8 mouse cellular contexts compared by ENCODE assay signal in genomic region chr15:81272305-81273053, GRCm38 (mm10). TPM values are rescaled to one million over a fixed set of nuclear protein-coding genes. Genes with fewer than 3 reads are reported as not detected.
A peak's percentile ranks its signal among the peaks of the same experiment; 100 is the strongest.
DNase-seq lines count a peak whose midpoint lies in the region; ATAC-seq and TF ChIP-seq lines count a peak whose summit lies in the region.

No protein-coding gene starts in this region.

- peak overlapping the region; percentile 32 for H3K27ac ChIP-seq in layer of hippocampus, adult 2 months
- H3K27ac ChIP-seq in hindbrain, embryonic 16.5 days (ENCODE audit: low read depth, low read length) = peak overlapping the region; percentile 66
- peak overlapping the region; percentile 84 for H3K27ac ChIP-seq in lung, embryonic 14.5 days (ENCODE audit: low read depth)

- no peak for TF ChIP-seq CTCF in layer of hippocampus, adult 2 months (conservative IDR thresholded peaks at IDR 0.05)
- no peak for TF ChIP-seq CTCF in lung, embryonic 14.5 days (IDR thresholded peaks at IDR 0.05; ENCODE audit: low read depth)

- peak in 1 of 2 experiments; percentile 20 for DNase-seq in layer of hippocampus, adult 2 months (ENCODE audit: low spot score in 2 of 2)
- DNase-seq in layer of hippocampus, postnatal 14 days (ENCODE audit: low spot score in 2 of 2) = no peak
- peak; percentile 80 for DNase-seq in cerebellum, adult 11-12 months
- DNase-seq in gastrocnemius, postnatal 10 days = peak; percentile 64
- peak; percentile 83 for DNase-seq in lung, embryonic 14.5 days
- peak; percentile 53 to 68 for DNase-seq in right cerebral cortex, postnatal 10 days (ENCODE audit: low spot score in 2 of 2)
- DNase-seq in testis, postnatal 10 days (ENCODE audit: low spot score) = no peak

- H3K36me3 ChIP-seq in hindbrain, embryonic 16.5 days (ENCODE audit: control insufficient read depth, insufficient read depth, low read length) = no peaks in the 10 kb centered on the region
- no peaks in the 10 kb centered on the region for H3K36me3 ChIP-seq in lung, embryonic 14.5 days (ENCODE audit: insufficient read depth)

- peak; percentile 91 for ATAC-seq in hindbrain, embryonic 16.5 days
- peak; percentile 82 for ATAC-seq in lung, embryonic 14.5 days (ENCODE audit: insufficient read depth)

- no peaks in the 10 kb centered on the region for H3K27me3 ChIP-seq in hindbrain, embryonic 16.5 days (replicated peaks; ENCODE audit: control insufficient read depth, insufficient read depth, low read length)
- no peaks in the 10 kb centered on the region for H3K27me3 ChIP-seq in lung, embryonic 14.5 days (ENCODE audit: insufficient read depth, low read length)

- H3K4me2 ChIP-seq in hindbrain, embryonic 16.5 days (ENCODE audit: low read length) = peak overlapping the region; percentile 33
- peak overlapping the region; percentile 41 for H3K4me2 ChIP-seq in lung, embryonic 14.5 days

- H3K9me3 ChIP-seq in hindbrain, embryonic 16.5 days (ENCODE audit: control insufficient read depth, low read length) = no peaks in the 10 kb centered on the region
- no peaks in the 10 kb centered on the region for H3K9me3 ChIP-seq in lung, embryonic 14.5 days (ENCODE audit: low read depth, low read length)

- no peak overlapping the region for H3K4me3 ChIP-seq in layer of hippocampus, adult 2 months
- no peak overlapping the region for H3K4me3 ChIP-seq in hindbrain, embryonic 16.5 days (ENCODE audit: low read length)
- H3K4me3 ChIP-seq in lung, embryonic 14.5 days (ENCODE audit: low read depth, low read length) = no peak overlapping the region

- peak overlapping the region; percentile 49 for H3K9ac ChIP-seq in hindbrain, embryonic 16.5 days (ENCODE audit: low read depth, low read length)
- H3K9ac ChIP-seq in lung, embryonic 14.5 days = no peak overlapping the region

- 12% methylated on average over 13 of the region's 13 CpGs for WGBS in hindbrain, embryonic 16.5 days
- WGBS in lung, embryonic 14.5 days = 7% methylated on average over 13 of the region's 13 CpGs

- H3K4me1 ChIP-seq in hindbrain, embryonic 16.5 days (ENCODE audit: control insufficient read depth, insufficient read depth, low read depth, low read length) = peaks cover 10% of the 10 kb centered on the region
- peaks cover 13% of the 10 kb centered on the region; the same call in 1 of the 2 replicates for H3K4me1 ChIP-seq in lung, embryonic 14.5 days (ENCODE audit: insufficient read depth)

RNA-seq across cellular contexts. Expression of gene Mchr1, which starts 37.2 kb away (rescaled TPM):
- total RNA-seq in layer of hippocampus, adult 2 months (2021) = 10 to 100 TPM; 24.6 to 24.9 TPM
- total RNA-seq in layer of hippocampus, postnatal 14 days (2021) = 10 to 100 TPM; 21.7 to 22.2 TPM
- total RNA-seq in gastrocnemius, postnatal 10 days (2021) = 1 to 10 TPM; 1.9 TPM
- 6.3 and 7.9 TPM in 2 replicates for polyA plus RNA-seq in hindbrain, embryonic 16.5 days (2015; fragmentation: Nextera tagmentation; extraction: Ambion mirVana)
- polyA plus RNA-seq in lung, embryonic 14.5 days (2014; fragmentation: Nextera tagmentation; extraction: Ambion mirVana) = 0.42 and 0.46 TPM in 2 replicates

Comparison
In these comparisons a context has a peak if more than half of its experiments do, and no peak if none do; other contexts are left out.
1. DNase-seq: peak in cerebellum, adult 11-12 months (single experiment), gastrocnemius, postnatal 10 days (single experiment), lung, embryonic 14.5 days (single experiment) and right cerebral cortex, postnatal 10 days (2 of 2); none in layer of hippocampus, postnatal 14 days (0 of 2) and testis, postnatal 10 days (single experiment).
2. H3K27ac ChIP-seq: peak in every context shown above with its lines; median percentile 84 in lung, embryonic 14.5 days; 66 in hindbrain, embryonic 16.5 days; 32 in layer of hippocampus, adult 2 months.
3. RNA of gene Mchr1, which starts 37.2 kb away (total RNA-seq): 24.6 to 24.9 TPM in layer of hippocampus, adult 2 months and 21.7 to 22.2 TPM in layer of hippocampus, postnatal 14 days; 1.9 TPM in gastrocnemius, postnatal 10 days; every median in the first group is over 4 times any median in the second.